Mouse (Mus musculus) urinary bladder, postnatal 4 days (tissue): Measurements from ENCODE around the gene Mob2.

Experiments
- DNase-seq, 2 experiments: peaks; one replicate each; pipeline ENCODE4 v3.0.0; 2021 to 2022; ENCODE audit warnings: low spot score in 2 of 2

Gene Mob2

DNA sequence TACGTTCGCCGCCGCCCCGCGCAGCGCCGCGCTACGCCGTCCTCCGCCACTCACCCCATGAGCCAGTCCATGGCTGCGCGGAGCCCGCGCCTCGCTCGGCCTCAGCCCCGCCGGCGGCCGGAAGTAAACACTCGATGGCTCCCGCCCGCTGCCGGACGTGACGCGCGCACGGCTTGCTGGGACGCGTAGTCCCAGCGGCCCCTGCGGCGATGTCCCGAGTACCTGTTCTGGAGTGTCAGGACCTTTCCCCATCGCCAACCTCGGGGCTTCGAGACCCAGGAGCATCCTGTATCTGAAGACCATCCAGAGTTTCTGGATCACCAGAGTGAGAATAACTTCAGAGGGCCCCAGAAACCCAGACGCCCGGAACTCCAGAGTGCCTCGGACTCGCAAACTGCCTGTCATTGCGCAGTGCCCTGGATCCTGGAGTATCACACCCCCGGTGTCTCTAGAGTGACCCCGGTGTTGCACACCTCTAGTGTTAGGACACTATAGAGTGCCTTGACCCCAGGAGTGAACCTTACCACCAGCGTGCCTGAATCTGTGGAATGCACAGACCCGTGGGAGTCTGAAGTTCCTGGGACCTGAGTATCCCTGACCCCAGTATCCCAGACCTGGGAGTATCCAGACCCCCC lies at the start of gene Mob2:
Mob2 (minus strand) TSS at position 135 of the 635 bp plus-strand sequence.
- DNase-seq = peak; percentile 85 to 92

DNA sequence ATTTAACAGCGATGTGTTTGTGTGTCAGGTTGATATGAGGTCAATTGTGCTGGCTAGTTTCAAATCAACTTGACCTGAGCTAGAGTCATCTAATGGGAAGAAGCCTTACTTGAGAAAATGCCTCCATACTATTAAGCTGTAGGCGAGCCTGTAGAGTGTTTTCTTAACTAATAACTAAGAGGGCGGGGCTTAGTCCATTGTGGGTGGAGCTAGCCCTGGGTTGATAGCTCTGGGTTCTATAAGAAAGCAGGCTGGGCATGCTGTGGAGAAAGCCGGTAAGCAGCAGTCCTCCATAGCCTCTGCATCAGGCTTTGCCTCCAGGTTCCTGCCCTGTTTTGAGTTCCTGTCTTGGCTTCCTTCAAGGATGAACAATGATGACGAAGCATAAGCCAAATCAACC lies 43.9 kb upstream of the Mob2 start:
- DNase-seq = no peak

DNA sequence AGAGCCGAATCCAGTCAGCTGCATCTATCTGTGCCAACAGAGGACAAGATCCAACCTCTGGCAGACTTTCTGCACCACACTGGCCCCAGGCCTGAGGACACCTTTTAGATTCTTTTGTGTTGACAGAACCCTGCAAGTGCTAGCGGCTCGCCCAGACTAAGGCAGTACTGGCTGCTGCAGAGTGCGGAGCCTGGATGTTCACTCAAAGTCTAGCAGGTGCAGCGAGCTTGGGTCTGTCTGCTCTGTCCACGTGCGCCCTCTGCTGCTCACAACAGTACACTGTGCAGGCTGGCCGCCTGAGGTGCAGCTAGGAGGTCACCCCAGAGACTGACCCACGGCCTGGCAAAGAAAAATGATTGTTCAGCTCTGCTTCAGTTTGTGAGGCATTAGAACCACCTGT lies 36.9 kb upstream of the Mob2 start:
- peak; percentile 51 to 80 for DNase-seq

DNA sequence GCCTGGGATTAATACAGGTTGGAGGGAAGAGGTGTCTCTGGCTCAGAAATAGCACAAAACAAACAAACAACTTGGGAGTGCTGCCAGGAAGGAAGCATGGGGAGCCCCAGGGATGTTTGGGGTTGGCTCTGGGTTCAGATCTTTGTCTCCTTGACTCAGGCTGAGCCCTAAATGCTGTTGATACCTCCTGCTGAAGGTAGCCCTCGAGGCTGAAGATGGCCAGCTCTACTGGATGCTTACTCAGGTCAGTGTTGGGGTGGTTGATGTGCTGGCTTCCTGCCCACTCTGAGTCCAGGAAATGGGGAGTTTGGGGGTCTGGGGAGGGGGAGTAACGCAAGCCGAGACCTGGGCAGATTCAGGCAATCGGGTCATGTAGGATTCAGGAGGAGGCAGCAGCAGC lies 35.8 kb upstream of the Mob2 start:
- DNase-seq = no peak

DNA sequence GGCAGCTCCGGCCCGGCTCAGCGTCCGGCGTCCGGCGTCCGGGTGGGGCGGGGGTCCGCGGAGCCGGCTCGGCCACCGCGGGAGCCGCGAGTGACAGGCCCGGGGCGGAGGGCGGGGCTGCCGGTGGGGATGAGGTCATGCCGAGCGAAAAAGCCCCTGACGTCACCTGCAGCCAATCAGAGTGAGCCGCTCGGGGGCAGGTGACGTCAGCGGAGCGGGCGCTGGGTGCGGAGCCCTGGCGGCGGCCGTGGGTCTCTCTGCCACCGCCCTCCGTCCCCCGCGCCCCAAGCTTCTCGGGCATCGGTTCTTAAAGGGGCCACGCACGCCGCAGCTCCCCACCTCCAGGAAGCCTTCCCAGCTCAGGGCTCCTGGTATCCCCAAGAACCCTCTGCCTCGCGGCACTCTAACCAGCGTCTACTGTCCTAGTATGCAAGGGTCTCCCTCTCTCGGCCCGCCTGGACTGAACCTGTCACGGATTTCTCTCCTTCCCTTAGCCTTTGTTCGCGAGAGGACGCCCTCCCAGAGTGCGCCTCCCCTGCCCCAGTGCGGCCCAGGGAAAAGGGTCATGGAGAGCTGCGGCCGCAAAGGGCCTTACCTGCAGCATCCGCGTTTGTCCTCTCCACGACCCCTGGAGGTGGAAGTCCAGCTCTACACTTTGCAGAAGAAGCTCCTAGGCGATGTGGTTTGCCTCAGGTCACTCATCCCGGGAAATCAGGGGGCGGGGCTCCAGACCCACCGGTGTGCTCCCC lies 34.5 kb upstream of the Mob2 start, which contains the start of gene Dusp8:
Dusp8 (minus strand) TSS at position 661 of the 749 bp plus-strand sequence.
- DNase-seq = peak; percentile 74 to 92

DNA sequence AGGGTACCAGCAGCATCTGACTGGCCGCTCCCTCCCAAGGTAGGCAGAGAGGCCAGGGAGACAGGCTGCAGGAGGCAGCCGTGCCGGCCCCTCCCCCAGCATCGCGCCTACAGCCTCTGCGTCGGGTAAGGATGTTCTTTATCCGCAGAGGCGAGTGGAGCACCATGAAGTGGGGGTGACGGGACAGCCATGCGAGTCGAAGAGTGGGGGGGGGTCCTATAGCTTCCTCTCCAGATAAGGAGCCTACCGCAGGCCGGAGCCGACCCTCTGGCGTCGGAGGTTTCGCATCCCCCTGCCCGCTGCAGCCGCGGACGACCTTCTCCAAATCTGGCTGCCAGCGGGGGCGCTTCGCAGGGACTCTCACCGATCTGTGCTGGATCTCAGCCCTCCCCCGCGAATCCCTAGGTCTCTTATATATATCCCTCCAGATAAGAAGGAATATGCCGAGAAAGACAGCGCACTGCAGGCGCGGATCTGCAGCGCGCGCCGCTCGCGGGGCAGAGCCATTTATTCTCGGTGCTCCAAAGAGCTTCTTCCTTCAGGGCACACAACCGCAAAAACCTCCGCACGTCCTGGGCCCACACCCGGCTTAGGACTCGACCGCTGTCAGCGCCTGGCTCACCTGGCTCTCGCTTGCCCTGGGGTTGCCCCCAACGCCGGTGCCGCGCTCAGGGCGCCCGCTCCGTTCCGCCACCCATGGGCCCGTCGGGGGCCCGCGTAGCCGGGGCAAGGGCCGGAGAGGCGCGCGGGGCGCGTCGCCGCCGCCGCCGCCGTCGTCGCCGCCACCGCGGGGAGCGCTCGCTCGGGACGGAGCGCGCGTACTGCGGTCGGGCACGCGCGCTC lies 33.7 kb upstream of the Mob2 start:
- DNase-seq = no peak

DNA sequence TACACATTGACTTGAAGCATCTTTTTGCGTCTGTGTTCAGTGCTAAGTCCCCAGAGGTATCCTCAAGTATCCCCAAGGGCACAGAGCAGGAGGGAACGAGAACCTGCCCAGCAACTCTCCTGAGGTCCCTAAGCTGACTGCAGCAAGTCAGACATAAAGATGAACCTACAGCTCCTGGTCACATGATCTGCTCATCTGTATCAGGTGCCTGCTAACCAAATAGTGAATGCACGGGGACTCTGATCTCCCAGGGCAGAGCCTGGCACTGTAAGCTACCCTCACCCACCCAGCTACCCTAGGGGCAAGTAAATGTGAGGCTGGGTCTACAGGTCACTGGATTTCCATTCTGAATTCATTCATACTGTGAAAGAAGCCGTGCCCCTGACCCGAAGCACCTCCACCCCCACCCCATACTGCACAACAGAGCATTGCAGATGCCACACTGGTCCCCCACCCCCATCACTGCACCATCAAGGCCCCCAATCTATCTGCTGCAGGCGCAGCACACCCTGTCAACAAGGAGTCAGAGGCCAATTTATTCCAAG lies 32.9 kb upstream of the Mob2 start:
- DNase-seq = no peak

DNA sequence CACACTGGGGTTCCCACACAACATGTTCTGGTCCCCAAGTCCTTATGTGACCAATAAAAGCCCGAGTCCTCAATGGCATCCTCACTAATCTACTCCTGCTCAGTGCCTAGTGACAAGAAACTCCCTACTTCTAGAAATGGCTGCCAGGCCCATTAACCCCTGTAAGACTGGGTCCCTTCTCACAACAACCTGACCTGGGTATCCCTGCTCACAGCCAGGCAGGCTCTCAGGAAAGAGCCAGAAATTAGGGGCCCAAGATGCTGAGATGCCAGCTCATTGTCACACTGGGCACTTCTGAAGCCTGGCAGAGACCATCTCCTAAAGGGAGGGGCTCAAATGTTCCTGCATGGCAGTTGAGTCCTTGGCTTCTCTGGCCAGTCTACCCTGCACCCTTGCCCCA lies 32.1 kb upstream of the Mob2 start:
- no peak for DNase-seq

DNA sequence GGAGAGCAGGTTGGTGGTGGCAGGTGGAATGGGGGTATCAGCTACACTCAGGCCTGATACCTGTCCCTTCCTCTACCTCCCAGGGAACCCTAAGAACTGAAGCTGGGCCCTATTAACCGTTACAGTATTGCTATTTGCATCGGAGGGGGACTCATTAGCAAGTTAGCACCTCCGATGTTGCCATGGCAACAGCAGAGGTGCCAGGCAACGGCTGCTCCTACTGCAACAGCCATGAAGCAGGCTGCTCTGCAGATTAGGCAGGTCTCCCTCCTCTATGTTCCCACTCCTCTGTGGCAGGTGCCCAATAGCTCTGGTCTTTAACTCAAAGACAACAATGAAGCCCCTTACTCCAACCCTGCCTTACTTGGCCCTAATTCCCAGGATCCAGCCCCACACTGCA lies 31.0 kb upstream of the Mob2 start:
- no peak for DNase-seq

DNA sequence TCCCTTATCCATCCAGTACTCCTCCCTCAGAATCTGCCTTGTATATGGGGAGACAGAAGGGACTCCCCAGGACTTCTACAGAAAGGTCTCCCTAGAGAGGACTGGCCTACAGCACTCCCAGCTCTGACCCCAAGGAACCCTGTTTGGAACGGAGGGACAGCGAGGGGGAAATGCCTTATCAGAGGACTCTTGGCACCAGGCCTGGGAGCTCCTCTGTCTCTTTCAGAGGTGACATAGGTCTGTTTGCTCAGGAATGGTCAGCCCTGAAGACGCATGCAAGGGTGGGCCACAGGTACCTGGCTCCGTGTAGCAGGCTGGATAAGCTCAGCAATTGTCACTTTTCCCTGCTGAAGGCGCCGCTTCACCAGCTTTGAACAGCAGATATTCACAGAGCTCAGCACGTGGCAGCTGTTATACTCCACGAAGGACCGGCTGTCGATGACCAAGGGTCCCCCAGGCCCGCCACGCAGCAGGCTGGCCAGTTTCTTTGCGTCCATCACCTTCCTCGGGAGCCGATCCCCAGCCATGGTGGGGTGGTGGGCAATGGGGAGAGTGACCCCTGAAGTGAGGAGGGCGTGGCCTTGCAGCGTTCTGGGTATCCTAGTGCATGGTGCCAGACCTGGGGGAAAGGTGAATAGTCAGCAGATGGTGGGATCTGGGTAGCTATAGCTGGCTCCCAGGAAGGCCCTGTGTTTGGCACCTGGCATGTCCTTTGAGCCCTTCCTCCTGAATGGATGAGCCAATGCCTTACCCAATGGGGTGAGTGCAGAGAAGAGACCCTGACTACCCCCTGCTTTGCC lies 29.0 kb upstream of the Mob2 start:
- DNase-seq = no peak

DNA sequence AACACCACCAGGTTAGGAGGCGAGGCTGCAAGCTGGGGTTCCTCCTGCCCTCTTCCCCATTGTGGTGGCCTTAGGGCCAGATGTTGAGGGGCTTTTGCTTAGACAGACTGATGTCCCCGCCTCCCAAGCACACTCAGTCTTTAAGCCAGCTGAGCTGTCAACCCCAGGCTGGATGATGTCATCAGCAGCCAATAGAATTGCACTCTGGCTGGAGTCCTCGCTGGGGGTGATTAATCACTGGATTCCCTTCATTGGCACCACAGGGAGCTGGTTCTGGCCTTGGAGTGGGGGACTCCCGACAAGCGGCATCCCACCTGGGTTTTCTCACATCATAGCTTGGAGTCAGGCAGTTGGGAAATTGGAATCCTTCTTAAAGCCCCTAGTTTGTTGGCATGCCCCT lies 28.0 kb upstream of the Mob2 start:
- DNase-seq = no peak

DNA sequence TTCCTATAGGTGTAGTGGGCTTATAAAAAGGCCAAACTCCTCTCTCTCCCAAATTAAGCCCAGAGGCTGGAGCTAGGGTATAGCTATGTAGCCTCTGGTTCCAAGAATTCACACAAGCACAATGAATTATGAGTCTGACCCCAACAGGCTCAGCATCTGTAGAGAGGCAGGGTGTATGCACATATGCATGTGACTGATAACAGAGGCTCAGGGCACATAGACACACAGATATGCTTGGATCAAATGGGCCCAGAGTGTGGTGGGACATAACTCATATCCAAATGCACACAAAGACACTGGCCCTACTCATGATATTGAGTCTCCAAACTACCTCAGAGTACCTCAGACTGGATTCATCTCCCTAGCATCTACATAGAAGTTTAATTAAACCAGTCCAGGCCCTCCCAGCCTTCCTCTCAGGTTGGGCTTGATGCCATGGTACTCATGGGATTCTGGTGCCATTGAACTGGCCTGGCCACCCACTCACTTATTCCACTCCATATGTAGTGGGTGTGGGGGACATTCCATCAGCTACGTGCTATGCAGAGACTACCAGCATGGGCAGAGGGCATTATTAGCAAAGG lies 26.3 kb upstream of the Mob2 start:
- DNase-seq = no peak

DNA sequence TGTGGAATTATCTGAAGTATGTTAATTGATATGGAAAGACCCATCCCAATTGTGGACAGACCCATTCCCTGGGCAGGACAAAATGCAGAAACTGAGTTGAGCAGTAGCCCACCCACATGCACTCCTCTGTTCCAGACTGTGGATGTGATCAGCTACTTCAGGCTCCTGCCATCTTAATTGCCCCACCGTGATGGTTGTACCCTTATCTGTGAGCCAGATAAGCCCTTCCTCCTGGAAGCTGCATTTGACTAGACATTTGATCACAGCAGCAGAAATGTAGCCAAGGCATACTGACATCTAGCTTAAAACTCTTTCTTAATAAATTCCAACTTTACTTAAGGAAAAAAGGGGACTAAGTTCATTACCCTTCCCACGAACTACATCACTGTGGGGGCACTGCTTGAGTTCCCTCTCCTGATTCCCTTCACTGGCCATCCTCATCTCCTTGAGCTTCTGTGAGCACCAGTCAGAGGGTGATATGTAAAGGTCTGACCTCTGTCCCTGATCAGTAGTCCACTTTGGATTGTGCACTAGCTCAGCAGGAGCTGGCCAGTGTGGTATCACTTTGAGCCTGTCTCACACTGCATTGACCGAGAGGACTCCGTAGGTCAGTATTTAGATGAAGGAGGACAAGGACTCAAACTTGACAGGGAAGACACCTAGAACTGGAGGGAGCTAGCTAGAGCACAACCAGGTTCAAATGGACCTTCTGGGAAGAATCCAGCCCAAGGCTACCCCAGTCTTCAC lies 25.5 kb upstream of the Mob2 start:
- DNase-seq = no peak

DNA sequence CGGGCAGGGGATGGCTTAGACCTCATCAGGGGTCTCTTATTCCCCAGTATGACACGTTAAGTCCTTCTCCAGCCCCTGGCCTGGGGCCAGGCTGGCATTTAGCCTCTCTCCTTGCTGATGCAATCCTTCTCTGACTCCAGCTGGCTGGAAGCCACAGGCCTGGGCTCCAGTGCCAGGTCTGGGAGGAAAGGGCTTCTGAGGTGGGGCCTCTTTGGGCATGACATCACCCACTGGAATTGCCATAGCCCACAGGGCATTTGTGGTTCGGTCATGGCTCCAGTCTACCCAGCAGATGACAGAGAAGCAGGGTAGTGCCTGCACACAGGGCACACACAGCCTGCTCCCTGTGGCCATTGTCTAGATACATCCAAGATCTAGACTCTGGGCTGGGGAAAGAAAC lies 24.0 kb upstream of the Mob2 start:
- peak; percentile 53 to 79 for DNase-seq

DNA sequence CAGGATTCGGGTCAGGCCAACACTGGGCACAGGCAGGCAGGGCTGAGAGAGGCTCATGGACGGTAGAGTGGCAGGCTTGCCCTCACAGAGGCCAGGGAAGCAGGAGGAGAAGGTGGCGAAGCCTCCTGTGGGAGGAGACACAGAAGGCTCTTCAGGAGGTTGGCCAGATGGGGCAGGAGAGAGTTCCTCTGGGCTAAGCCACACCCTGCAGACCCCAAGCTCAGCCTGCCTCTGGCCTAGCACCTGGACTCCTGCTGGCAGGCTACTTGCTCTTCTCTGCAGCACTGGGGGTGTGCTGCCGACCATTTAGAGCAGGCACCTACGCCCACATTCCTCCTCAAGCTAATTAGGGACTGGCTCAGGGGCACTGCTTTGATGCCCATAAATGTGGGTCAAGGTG lies 23.5 kb upstream of the Mob2 start:
- DNase-seq = no peak

DNA sequence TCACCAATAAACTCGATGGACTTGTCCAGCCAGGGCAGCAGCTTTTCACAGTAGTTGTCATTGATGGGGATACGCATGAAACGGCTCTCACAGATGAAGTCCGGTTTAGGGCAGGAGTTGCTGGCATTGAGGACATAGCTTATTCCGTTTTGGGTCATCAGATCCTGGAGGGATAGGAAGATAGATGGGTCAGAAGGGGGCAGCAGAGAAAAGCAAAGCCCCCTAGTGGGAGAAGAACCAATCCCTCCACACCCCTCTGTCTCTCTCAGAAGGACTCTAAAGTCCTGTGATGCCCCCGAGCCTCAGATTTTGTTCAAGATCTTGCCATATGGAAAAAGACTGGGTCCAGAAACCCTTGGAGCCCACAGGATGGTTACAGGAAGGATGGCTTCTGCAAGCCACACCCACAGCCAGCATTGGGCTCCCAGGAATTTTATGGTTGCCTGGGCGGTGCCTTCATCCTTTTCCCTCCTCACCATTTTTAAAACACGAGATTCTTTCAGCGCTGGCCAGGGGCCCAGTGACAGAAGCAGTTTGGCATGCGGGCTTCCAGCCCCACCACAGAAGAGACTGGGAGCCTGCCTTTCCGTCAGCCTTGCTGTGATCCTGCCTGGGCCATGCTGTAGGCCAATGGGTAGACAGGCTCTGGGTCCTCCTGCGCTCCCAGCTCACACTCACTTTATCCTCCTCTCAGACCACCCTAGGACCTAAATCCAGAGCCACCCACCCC lies 22.9 kb upstream of the Mob2 start:
- peak; percentile 51 to 75 for DNase-seq

DNA sequence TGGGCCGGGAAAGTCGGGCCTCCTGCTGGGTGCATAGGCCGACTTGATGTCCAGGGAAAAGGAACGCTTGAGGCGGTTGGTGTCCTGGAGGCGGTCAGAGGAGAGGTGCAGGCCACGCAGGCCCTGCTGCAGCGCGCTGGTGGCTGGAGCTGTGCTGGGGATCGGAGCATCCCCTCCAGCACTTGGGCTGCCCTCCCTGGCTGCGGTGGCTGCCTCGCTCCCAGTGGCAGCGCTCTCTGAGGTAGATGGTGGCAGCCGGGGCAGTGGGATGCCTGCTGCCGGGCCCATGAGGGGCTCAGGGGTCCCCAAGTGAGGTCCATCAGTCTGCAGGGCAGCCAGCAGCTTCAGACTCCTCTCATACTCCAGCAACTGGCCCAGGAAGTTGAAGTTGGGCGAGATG lies 21.7 kb upstream of the Mob2 start:
- no peak for DNase-seq

DNA sequence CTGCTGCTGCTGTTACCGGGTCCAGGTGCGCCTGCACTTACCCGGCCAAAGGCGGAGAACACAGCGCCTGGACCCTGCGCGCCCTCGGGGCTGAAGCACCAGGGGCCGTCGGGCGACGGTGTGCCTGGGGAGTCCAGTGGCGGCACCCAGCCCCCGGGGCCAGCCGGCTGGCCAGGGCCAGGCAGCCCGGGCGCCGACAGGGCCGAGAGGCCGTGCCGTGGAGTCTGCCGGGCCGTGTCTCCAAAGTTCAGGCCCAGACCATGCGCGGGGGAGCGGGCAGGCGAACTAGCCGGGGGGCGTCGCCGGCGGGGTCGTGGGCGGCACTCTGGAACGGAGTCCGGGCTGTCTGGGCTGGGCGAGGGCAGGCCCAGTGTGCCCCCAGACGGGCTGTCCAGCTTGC lies 21.3 kb upstream of the Mob2 start:
- DNase-seq = no peak

DNA sequence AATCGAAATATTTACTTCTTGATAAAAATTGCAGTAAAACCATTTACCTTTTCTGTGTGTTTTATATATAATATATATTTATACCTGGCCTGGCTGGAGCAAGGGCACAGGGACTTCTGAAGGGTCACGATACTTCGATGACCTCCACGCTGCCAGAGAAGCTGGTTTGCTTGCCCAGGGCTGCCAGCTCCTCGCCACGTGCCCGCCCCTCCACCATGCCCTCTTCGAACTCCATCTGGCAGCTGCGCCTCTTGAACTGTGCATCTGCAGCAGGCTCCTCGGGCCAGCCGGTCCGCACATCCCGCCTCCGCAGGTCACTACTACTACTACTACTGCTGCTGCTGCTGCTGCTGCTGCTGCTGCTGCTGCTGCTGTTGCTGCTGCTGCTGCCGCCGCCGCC lies 20.9 kb upstream of the Mob2 start:
- no peak for DNase-seq

DNA sequence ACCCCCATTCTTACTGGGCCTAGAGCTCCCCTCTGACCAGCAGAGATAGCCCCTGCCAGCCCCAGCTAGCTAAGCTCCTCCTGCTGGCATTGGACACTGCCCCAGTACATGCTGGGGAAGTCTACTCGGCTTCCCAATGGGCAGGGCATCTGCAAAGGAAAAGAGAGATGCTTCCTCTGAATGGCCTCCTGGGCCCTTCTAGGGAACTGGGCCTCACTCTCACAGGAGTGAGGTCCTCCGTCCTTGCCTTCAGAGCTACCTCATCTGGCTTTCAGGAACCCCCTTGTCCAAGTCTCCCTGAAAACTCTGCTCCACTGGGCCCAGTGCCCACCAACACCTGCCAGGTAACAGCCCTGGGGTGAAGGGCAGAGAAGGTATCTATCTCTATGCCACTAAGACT lies 20.0 kb upstream of the Mob2 start:
- no peak for DNase-seq
